Mouse (Mus musculus) hindbrain, embryonic 11.5 days (tissue): ENCODE results near the gene Wwox. TPM values are rescaled to one million over a fixed set of nuclear protein-coding genes. Genes with fewer than 3 reads are reported as not detected.

Source experiments
- ATAC-seq: fragments of 200-750 bp; cut with Nextera tagmentation; 2 replicates; pipeline ENCODE4 v1.8.0; 2017; ENCODE audit warnings: mild to moderate bottlenecking, moderate TSS enrichment, moderate library complexity; ENCODE audit not compliant: low FRiP score
- DNase-seq: peaks from one replicate; pipeline ENCODE4 v3.0.0-alpha.2; 2015; ENCODE audit warnings: low spot score
- H3K27ac ChIP-seq: fragments of 300-500 bp; sonication (generic); 2 replicates; pipeline ENCODE4 v1.5.1; 2014; ENCODE audit warnings: mild to moderate bottlenecking, low read depth, low read length
- H3K27me3 ChIP-seq: fragments of 300-500 bp; sonication (generic); 2 replicates; pipeline ENCODE4 v1.6.1; 2014; ENCODE audit warnings: mild to moderate bottlenecking, low read length, moderate library complexity, mixed read lengths; ENCODE audit not compliant: control insufficient read depth, insufficient read depth
- H3K36me3 ChIP-seq: fragments of 300-500 bp; sonication (generic); 2 replicates; pipeline ENCODE4 v1.6.1; 2014; ENCODE audit warnings: mild to moderate bottlenecking, low read length, moderate library complexity, mixed read lengths; ENCODE audit not compliant: control insufficient read depth, insufficient read depth
- H3K4me1 ChIP-seq: fragments of 300-500 bp; sonication (generic); replicated peaks from 2 replicates; pipeline ENCODE4 v1.6.1; 2014; ENCODE audit warnings: low read length, mixed read lengths; ENCODE audit not compliant: control insufficient read depth, insufficient read depth
- H3K4me2 ChIP-seq: fragments of 300-500 bp; sonication (generic); replicated peaks from 2 replicates; pipeline ENCODE4 v1.6.1; 2014; ENCODE audit warnings: mild to moderate bottlenecking, low read depth, low read length
- H3K4me3 ChIP-seq: fragments of 300-500 bp; sonication (generic); 2 replicates; pipeline ENCODE4 v1.5.1; 2014; ENCODE audit warnings: low read depth, low read length
- H3K9ac ChIP-seq: fragments of 300-500 bp; sonication (generic); 2 replicates; pipeline ENCODE4 v1.6.1; 2014; ENCODE audit warnings: low read depth, low read length
- H3K9me3 ChIP-seq: fragments of 300-500 bp; sonication (generic); 2 replicates; pipeline ENCODE4 v1.6.1; 2016; ENCODE audit warnings: low read length; ENCODE audit not compliant: control insufficient read depth
- WGBS: fragments of 180-500 bp; shearing (Covaris S2); extraction: QIAGEN DNeasy Blood & Tissue Kit; methylation state at CpG from one replicate; pipeline ENCODE4 v1.1.7; 2014; 5-methylcytosine and 5-hydroxymethylcytosine counted together
- polyA plus RNA-seq: library from polyadenylated mRNA; unstranded; fragments of >200 nt; fragmentation: Nextera tagmentation; extraction: Ambion mirVana; gene quantifications from 2 replicates; pipeline ENCODE4 v1.2.1, GENCODE M21; 2014

Gene Wwox
- polyA plus RNA-seq, 1 experiment from 2014 or later: 14.1 TPM

- no peaks in the 10 kb centered on the region for H3K9me3 ChIP-seq
- no peak overlapping the region for H3K4me3 ChIP-seq
- H3K4me1 ChIP-seq: no peaks in the 10 kb centered on the region
- DNase-seq: no peak
- no peak overlapping the region for H3K4me2 ChIP-seq
- no peak overlapping the region for H3K27ac ChIP-seq
- H3K36me3 ChIP-seq: no peaks in the 10 kb centered on the region
- no peak overlapping the region for H3K9ac ChIP-seq
- no peak for ATAC-seq
- no peaks in the 10 kb centered on the region for H3K27me3 ChIP-seq
- 83% methylated on average over 7 of the region's 7 CpGs for WGBS
Observed at GRCm38 (mm10) chr8:114629719-114630118, 190.3 kb downstream of the Wwox start.

- WGBS: 42% methylated on average over 6 of the region's 6 CpGs
- Histone ChIP-seq H3K4me2 (no peak overlapping the region), H3K27me3 (no peaks in the 10 kb centered on the region), H3K4me3 (no peak overlapping the region), H3K27ac (no peak overlapping the region), H3K4me1 (no peaks in the 10 kb centered on the region), H3K9me3 (no peaks in the 10 kb centered on the region), H3K9ac (no peak overlapping the region), H3K36me3 (no peaks in the 10 kb centered on the region)
- DNase-seq: no peak
- ATAC-seq: no peak
Observed at GRCm38 (mm10) chr8:114631087-114631486, 191.6 kb downstream of the Wwox start.

GRCm38 (mm10) chr8:114634151-114634550, 194.7 kb downstream of the Wwox start:
- DNase-seq (no peak), ATAC-seq (no peak)
- Histone ChIP-seq H3K4me1 (no peaks in the 10 kb centered on the region), H3K36me3 (no peaks in the 10 kb centered on the region), H3K27ac (no peak overlapping the region), H3K27me3 (no peaks in the 10 kb centered on the region), H3K9ac (no peak overlapping the region), H3K9me3 (no peaks in the 10 kb centered on the region), H3K4me3 (no peak overlapping the region), H3K4me2 (no peak overlapping the region)
- 87% methylated on average over 2 of the region's 2 CpGs for WGBS

- no peak overlapping the region for H3K4me3 ChIP-seq
- ATAC-seq: no peak
- DNase-seq: no peak
- H3K9me3 ChIP-seq: no peaks in the 10 kb centered on the region
- H3K4me1 ChIP-seq: no peaks in the 10 kb centered on the region
- H3K9ac ChIP-seq: no peak overlapping the region
- no peaks in the 10 kb centered on the region for H3K36me3 ChIP-seq
- WGBS: 60% methylated on average over 9 of the region's 9 CpGs
- H3K4me2 ChIP-seq: no peak overlapping the region
- H3K27ac ChIP-seq: no peak overlapping the region
- H3K27me3 ChIP-seq: no peaks in the 10 kb centered on the region
Observed at GRCm38 (mm10) chr8:114634669-114635410, 195.4 kb downstream of the Wwox start.

GRCm38 (mm10) chr8:114636376-114636775, 196.9 kb downstream of the Wwox start:
- H3K4me2 ChIP-seq: no peak overlapping the region
- 91% methylated on average over 5 of the region's 5 CpGs for WGBS
- no peak overlapping the region for H3K9ac ChIP-seq
- no peak for DNase-seq
- H3K27me3 ChIP-seq: no peaks in the 10 kb centered on the region
- no peaks in the 10 kb centered on the region for H3K9me3 ChIP-seq
- H3K4me3 ChIP-seq: no peak overlapping the region
- H3K27ac ChIP-seq: no peak overlapping the region
- H3K36me3 ChIP-seq: no peaks in the 10 kb centered on the region
- H3K4me1 ChIP-seq: no peaks in the 10 kb centered on the region
- no peak for ATAC-seq

- H3K4me3 ChIP-seq: no peak overlapping the region
- no peaks in the 10 kb centered on the region for H3K9me3 ChIP-seq
- no peak overlapping the region for H3K27ac ChIP-seq
- DNase-seq (no peak), ATAC-seq (no peak)
- no peaks in the 10 kb centered on the region for H3K36me3 ChIP-seq
- 87% methylated on average over 9 of the region's 9 CpGs for WGBS
- H3K4me2 ChIP-seq: no peak overlapping the region
- no peaks in the 10 kb centered on the region for H3K4me1 ChIP-seq
- H3K27me3 ChIP-seq: no peaks in the 10 kb centered on the region
- H3K9ac ChIP-seq: no peak overlapping the region
Observed at GRCm38 (mm10) chr8:114641809-114642208, 202.4 kb downstream of the Wwox start.

GRCm38 (mm10) chr8:114650789-114651188, 211.3 kb downstream of the Wwox start:
- WGBS: 92% methylated on average over 14 of the region's 14 CpGs
- DNase-seq (no peak), ATAC-seq (no peak)
- Histone ChIP-seq H3K4me2 (no peak overlapping the region), H3K4me1 (no peaks in the 10 kb centered on the region), H3K27ac (no peak overlapping the region), H3K36me3 (no peaks in the 10 kb centered on the region), H3K27me3 (no peaks in the 10 kb centered on the region), H3K4me3 (no peak overlapping the region), H3K9me3 (no peaks in the 10 kb centered on the region), H3K9ac (no peak overlapping the region)

- H3K4me3 ChIP-seq: no peak overlapping the region
- ATAC-seq (no peak), DNase-seq (no peak)
Observed at GRCm38 (mm10) chr8:114657789-114658188, 218.3 kb downstream of the Wwox start.

GRCm38 (mm10) chr8:114658475-114658874, 219.0 kb downstream of the Wwox start:
- H3K27ac ChIP-seq: no peak overlapping the region
- no peaks in the 10 kb centered on the region for H3K36me3 ChIP-seq
- no peak overlapping the region for H3K9ac ChIP-seq
- no peaks in the 10 kb centered on the region for H3K27me3 ChIP-seq
- WGBS: 77% methylated on average over 4 of the region's 4 CpGs
- H3K4me1 ChIP-seq: no peaks in the 10 kb centered on the region
- H3K4me3 ChIP-seq: no peak overlapping the region
- no peak for DNase-seq
- ATAC-seq: no peak
- no peak overlapping the region for H3K4me2 ChIP-seq
- H3K9me3 ChIP-seq: no peaks in the 10 kb centered on the region

More at GRCm38 (mm10) chr8:114657789-114658188, 218.3 kb downstream of the Wwox start:
- Histone ChIP-seq H3K4me2 (no peak overlapping the region), H3K36me3 (no peaks in the 10 kb centered on the region), H3K27ac (no peak overlapping the region), H3K4me1 (no peaks in the 10 kb centered on the region), H3K9ac (no peak overlapping the region), H3K9me3 (no peaks in the 10 kb centered on the region), H3K27me3 (no peaks in the 10 kb centered on the region)
- 77% methylated on average over 4 of the region's 4 CpGs for WGBS
